Mouse (Mus musculus): ENCODE measurements around the gene Col6a3.

Gene Col6a3

GRCm38 (mm10) chr1:90797276-90797891, 46.4 kb downstream of the Col6a3 start:
- no peak for DNase-seq (ENCODE audit: low read depth, low spot score)

DNA sequence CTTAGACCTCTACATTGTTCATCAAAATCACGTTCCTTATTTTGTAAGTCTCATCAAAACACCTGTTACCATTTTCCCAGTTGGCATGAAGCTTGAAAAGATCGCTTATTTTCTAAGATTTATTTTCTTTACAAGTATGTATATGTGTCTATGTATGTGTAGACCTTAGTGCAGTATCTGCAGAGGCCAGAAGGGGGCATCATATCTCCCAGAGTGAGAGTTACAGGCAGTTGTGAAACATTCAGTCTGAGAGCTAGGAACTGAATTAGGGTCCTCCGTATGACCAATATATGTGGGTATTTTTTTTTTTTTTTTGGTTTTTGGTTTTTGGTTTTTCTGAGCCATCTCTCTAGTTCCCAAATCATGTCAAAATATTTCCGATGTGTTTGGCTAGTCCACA, 50.4 kb downstream of the Col6a3 start:
- DNase-seq (ENCODE audit: low read depth, low spot score) = no peak

GRCm38 (mm10) chr1:90790925-90791324, 52.8 kb downstream of the Col6a3 start:
- no peak for DNase-seq (ENCODE audit: low read depth, low spot score)

GRCm38 (mm10) chr1:90789506-90789905, 54.3 kb downstream of the Col6a3 start:
- no peak for DNase-seq (ENCODE audit: low read depth, low spot score)

DNA sequence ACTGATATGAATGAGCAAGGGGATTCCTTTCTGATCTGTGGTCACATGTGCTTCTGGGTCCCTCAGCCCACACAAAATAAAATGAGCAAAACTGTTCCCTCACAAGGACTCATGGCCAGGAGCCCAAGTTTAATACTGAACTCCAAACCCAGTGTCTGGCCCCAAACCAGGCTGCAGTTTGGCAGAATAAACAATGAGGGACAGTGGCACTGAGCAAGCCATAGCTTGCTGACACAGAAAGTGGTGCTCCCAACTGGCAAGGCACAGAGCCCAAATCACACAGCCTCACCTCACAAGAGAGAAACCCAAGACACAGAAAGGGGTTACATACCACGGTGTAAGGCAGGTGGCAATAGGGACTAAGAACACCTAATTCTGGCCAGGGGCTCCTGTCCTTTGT, 63.3 kb downstream of the Col6a3 start:
- no peak for DNase-seq (ENCODE audit: low read depth, low spot score)

- no peak for DNase-seq (ENCODE audit: low read depth, low spot score)
Measured at GRCm38 (mm10) chr1:90779072-90779471, 64.7 kb downstream of the Col6a3 start.

DNA sequence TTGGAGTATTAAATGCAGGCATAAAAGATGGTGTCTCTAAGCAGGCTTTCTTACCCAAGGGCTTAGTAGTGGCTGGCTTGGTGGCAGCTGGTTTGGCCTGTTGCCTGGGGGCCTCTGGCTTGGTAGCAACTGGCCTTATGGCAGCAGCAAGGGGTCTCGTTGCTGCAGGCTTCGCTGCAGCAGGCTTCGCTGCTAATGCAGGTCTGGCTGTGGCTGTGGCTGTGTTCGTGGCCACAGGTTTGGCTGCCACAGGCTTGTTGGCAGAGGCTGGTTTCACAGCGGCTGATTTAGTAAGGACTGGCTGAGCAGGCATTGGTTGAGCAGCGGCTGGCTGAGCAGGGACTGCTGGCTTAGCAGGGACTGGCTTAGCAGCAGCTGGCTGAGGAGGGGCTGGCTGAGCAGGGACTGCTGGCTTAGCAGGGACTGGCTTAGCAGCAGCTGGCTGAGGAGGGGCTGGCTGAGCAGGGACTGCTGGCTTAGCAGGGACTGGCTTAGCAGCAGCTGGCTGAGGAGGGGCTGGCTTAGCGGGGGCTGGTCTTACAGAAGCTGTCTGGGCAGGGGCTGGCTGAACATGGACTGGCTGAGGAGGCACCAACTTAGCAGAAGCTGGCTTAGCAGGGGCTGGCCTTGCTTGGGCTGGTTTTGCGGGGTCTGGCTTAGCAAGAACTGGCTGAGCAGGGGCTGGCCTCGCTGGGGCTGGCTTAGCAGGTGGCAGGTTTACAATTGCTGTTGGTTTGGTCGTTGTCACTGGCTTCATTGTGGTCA, 68.1 kb downstream of the Col6a3 start:
- peak; percentile 60 for DNase-seq (ENCODE audit: low read depth, low spot score)

DNA sequence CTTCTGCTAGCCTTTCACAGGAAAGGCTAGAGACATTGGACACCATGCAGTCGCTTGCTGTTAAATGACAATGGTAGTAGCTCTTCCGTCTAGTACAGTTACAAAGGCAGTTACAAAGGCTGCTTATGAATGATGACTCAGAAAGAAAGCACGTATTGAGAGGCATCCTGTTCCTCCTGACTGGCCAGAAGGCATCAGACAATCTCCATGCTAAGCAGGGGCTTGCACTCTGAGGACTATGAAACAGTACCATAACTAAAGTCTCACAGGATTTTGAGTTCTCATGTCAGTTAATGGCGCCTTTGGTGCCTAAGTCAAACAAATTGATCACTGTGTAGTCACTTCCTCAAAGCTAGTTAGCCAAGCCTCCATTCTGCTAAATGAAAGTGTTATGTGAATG, 72.6 kb downstream of the Col6a3 start:
- no peak for DNase-seq (ENCODE audit: low read depth, low spot score)

GRCm38 (mm10) chr1:90770027-90770426, 73.7 kb downstream of the Col6a3 start:
- DNase-seq (ENCODE audit: low read depth, low spot score) = no peak

- no peak for DNase-seq (ENCODE audit: low read depth, low spot score)
Measured at GRCm38 (mm10) chr1:90769301-90769700, 74.5 kb downstream of the Col6a3 start.

- DNase-seq (ENCODE audit: low read depth, low spot score) = no peak
Measured at GRCm38 (mm10) chr1:90758091-90758673, 85.6 kb downstream of the Col6a3 start.

DNA sequence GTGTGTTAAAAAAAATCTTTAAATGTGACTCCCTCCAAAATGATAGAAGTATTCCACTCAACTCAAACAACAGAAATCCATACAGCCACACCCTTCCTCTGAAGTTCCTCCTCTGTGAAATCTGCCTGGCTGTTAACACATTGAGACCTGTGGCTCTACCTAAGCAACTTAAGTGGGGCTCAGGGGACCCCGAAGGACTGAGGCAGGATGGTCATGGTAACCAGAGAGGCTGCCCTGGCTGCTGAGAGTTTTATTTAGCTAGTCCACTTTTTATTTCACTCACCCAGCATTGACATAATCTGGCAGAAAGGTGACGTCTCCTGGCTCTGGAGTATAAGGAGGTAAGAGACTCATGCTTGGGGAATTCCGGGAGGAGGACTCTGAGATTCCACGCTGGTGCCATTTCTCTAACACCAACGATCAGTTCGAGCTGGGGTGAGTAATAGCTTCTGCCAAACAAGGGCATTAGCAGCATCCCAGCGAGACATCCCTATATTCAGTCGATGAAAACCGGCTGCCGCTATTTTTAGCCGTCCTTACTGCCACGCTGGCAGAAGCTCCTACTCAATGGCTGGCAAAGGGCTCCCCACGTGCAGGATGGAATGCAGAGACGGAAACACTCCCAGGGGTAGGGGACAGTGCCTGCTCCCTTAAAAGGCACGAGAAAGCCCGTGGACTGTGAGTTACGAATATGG, 89.8 kb downstream of the Col6a3 start:
- no peak for DNase-seq (ENCODE audit: low read depth, low spot score)

GRCm38 (mm10) chr1:90751221-90751620, 92.5 kb downstream of the Col6a3 start:
- no peak for DNase-seq (ENCODE audit: low read depth, low spot score)

GRCm38 (mm10) chr1:90750169-90750568, 93.6 kb downstream of the Col6a3 start:
- DNase-seq (ENCODE audit: low read depth, low spot score) = peak; percentile 75

GRCm38 (mm10) chr1:90748544-90748943, 95.2 kb downstream of the Col6a3 start:
- DNase-seq (ENCODE audit: low read depth, low spot score) = no peak

GRCm38 (mm10) chr1:90743941-90744386, 99.8 kb downstream of the Col6a3 start:
- peak; percentile 92 for DNase-seq (ENCODE audit: low read depth, low spot score)

DNA sequence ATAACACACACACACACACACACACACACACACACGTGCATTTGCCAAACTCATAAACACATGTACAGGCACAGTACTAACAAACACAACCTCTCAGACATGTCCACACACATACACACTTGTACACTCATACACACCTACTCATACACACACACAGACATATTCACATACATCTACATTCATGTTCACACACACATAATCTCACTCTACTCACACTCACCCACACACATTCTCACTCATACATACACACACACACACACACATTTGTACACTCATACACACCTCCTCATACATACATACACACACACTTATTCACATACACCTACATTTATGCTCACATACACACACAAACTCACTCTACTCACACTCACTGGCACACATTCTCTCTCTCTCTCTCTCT, 100.3 kb downstream of the Col6a3 start:
- DNase-seq (ENCODE audit: low read depth, low spot score) = no peak

DNA sequence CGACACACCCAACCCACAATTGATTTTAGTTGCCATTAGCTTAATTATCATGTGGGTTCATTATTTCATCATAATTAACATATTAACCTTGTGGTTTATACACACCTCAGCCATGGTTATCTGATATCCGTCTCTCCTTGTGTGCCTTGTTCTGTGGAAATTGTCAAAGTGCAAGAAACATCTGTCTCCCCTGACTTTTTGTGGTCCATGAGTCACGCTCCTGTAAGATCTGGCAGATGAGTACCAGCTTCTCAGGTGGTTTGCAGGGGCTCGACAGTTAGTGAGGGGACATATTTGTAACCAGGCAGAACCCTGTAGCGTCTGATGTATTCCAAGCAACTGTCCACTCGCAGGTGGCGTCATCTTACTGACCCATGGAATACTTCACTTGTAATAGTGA, 101.1 kb downstream of the Col6a3 start:
- DNase-seq (ENCODE audit: low read depth, low spot score) = no peak

GRCm38 (mm10) chr1:90740216-90741170, 103.3 kb downstream of the Col6a3 start:
- DNase-seq (ENCODE audit: low read depth, low spot score) = no peak

- DNase-seq (ENCODE audit: low read depth, low spot score) = no peak
Measured at GRCm38 (mm10) chr1:90738913-90739312, 104.9 kb downstream of the Col6a3 start.

DNA sequence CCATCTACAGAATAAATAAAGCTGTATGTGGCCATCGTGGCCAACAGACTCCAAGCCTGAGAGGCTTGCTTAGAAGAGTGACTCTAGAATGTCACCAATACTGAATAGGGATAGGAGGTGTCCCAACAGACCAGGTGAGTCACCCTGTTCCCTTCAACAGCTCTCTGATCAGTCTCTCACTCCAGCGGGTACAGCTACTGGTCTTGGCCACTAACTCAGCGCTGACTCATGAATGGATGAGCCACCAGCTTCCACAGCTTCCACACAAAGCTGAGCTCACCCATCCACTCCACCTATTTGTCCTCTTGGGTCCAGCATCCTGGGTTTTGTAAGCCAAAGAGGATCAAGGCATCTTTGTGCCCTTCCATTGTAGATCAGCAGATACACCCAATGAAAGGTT, 114.3 kb downstream of the Col6a3 start:
- DNase-seq (ENCODE audit: low read depth, low spot score) = no peak
